Mouse (Mus musculus): ENCODE results near the gene Ankub1. TPM values are rescaled to one million over a fixed set of nuclear protein-coding genes. Genes with fewer than 3 reads are reported as not detected.

Ankub1 gene
- polyA plus RNA-seq, 2 experiments = 0.01 TPM; not detected in 1

DNA sequence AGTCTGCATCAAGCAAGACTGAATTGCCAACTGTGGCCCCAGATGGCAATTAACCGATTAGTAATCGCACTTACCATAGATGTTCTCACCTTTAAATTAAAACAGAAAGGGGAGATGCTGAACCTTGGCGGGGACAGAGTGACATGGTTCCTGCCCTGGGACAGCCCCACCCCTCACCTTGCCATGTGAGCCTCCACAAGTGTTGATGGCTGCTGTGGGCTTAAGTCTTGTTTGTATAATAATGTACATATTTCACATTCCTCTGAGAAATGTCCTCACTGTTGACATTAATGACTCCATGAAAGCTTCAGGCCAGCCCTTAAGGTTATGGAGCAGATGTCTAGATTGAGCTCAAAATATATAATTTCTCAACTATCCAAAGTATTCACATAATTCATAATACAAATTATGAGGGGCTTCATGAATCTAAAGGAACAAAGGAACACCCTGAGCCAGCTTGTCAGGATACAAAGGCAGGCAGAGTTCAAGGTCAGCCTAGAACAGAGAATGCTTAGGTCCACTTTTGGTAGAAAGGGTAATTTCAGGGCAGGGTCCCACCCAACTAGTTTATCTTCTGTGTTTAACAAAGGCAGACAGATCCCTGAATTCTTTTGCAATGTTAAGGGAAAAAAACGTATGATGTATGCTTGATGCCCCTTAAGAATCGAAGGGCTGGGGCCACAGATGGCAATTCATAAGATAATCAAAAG lies 39.8 kb upstream of the Ankub1 start:
- H3K27me3 ChIP-seq (ENCODE audit: control insufficient read depth, insufficient read depth, low read length) = no peaks in the 10 kb centered on the region
- no peaks in the 10 kb centered on the region for H3K36me3 ChIP-seq (replicated peaks; ENCODE audit: control insufficient read depth, insufficient read depth, low read depth)
- H3K9ac ChIP-seq (replicated peaks) = no peak overlapping the region
- TF ChIP-seq CTCF (IDR thresholded peaks at IDR 0.05; ENCODE audit: low read depth) (no peak), EP300 (IDR thresholded peaks at IDR 0.05; ENCODE audit: low read depth) (no peak)
- DNase-seq (ENCODE audit: low read depth in 3 of 3, low spot score in 3 of 3) (no peak), ATAC-seq (ENCODE audit: insufficient read depth) (no peak)
- H3K4me3 ChIP-seq (ENCODE audit: insufficient read depth in 1 of 2, low read depth in 2 of 2, low read length in 2 of 2) = no peak overlapping the region
- no peaks in the 10 kb centered on the region for H3K9me3 ChIP-seq (ENCODE audit: control insufficient read depth, low read length)
- H3K4me2 ChIP-seq (ENCODE audit: low read depth) = no peak overlapping the region
- H3K27ac ChIP-seq = no peak overlapping the region
- H3K4me1 ChIP-seq (replicated peaks; ENCODE audit: control insufficient read depth in 2 of 2, insufficient read depth in 2 of 2, low read length in 1 of 2) = peaks cover 4 to 8% of the 10 kb centered on the region in 2 experiments
- 62% methylated on average over 5 of the region's 5 CpGs for WGBS (ENCODE audit: insufficient replicate concordance)

DNA sequence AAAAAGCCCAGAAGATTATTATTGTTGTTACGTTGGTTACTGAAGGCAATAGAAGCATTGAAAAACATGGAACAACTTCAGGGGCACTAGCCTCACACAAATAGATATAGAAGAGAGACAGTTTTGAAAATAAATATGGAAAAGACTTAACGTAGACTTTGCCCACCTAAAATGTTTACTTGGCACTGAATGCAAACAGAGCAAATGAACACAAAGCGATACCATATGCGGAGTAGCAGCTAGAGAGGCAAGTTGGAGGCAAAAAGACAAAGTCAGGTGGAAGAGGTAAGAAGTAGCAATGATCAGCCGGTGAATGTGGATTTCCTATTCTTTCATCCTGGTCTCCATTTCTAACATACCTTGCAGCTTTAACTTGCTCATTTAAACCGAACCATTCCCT lies 21.6 kb upstream of the Ankub1 start:
- no peak for DNase-seq (ENCODE audit: low read depth in 3 of 3, low spot score in 3 of 3)
- Histone ChIP-seq H3K4me1 (replicated peaks; ENCODE audit: control insufficient read depth in 2 of 2, insufficient read depth in 2 of 2, low read length in 1 of 2) (no peaks in the 10 kb centered on the region), H3K4me2 (ENCODE audit: low read depth) (no peak overlapping the region), H3K9ac (replicated peaks) (no peak overlapping the region), H3K27ac (no peak overlapping the region), H3K9me3 (ENCODE audit: control insufficient read depth, low read length) (no peaks in the 10 kb centered on the region), H3K27me3 (ENCODE audit: control insufficient read depth, insufficient read depth, low read length) (no peaks in the 10 kb centered on the region), H3K4me3 (ENCODE audit: insufficient read depth in 1 of 2, low read depth in 2 of 2, low read length in 2 of 2) (no peak overlapping the region), H3K36me3 (replicated peaks; ENCODE audit: control insufficient read depth, insufficient read depth, low read depth) (no peaks in the 10 kb centered on the region)
- no peak for ATAC-seq (ENCODE audit: insufficient read depth)
- TF ChIP-seq EP300 (IDR thresholded peaks at IDR 0.05; ENCODE audit: low read depth) (no peak), CTCF (IDR thresholded peaks at IDR 0.05; ENCODE audit: low read depth) (no peak)
- WGBS (ENCODE audit: insufficient replicate concordance) = 68% methylated on average over 6 of the region's 6 CpGs

DNA sequence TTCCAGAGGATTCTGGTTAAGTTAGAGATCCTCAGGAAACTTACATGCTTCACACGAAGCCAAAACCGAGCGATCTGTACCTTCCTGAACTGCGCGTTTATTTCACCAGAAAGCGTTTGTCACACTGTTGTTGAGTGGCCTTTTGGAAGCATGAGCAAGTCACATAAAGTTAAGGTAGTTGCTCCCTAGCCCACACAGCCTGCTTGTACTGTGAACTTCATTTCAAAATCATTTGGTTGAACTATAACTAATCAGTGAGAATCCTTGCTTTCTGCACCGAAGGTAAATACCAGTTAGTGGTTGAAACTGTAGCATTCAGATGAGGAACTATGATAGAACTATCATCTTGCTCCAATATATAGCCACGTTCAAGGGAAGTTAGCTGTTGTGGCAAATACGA lies 4.2 kb upstream of the Ankub1 start:
- H3K27me3 ChIP-seq (ENCODE audit: control insufficient read depth, insufficient read depth, low read length) = no peaks in the 10 kb centered on the region
- H3K9ac ChIP-seq (replicated peaks) = no peak overlapping the region
- WGBS (ENCODE audit: insufficient replicate concordance) = 63% methylated on average over 9 of the region's 9 CpGs
- H3K36me3 ChIP-seq (replicated peaks; ENCODE audit: control insufficient read depth, insufficient read depth, low read depth) = no peaks in the 10 kb centered on the region
- no peak overlapping the region for H3K4me3 ChIP-seq (ENCODE audit: insufficient read depth in 1 of 2, low read depth in 2 of 2, low read length in 2 of 2)
- DNase-seq (ENCODE audit: low read depth in 3 of 3, low spot score in 3 of 3) (no peak), ATAC-seq (ENCODE audit: insufficient read depth) (0 out of 2 replicates have a peak, but pooled peaks have one; percentile 60)
- peak overlapping the region; percentile 60; the same call in 1 of the 2 replicates for H3K27ac ChIP-seq
- peaks cover 0 to 9% of the 10 kb centered on the region in 2 experiments; a peak in 1 of 4 replicates for H3K4me1 ChIP-seq (replicated peaks; ENCODE audit: control insufficient read depth in 2 of 2, insufficient read depth in 2 of 2, low read length in 1 of 2)
- no peak for TF ChIP-seq EP300 (IDR thresholded peaks at IDR 0.05; ENCODE audit: low read depth)
- TF ChIP-seq CTCF (IDR thresholded peaks at IDR 0.05; ENCODE audit: low read depth) = no peak
- no peaks in the 10 kb centered on the region for H3K9me3 ChIP-seq (ENCODE audit: control insufficient read depth, low read length)
- H3K4me2 ChIP-seq (ENCODE audit: low read depth) = no peak overlapping the region

DNA sequence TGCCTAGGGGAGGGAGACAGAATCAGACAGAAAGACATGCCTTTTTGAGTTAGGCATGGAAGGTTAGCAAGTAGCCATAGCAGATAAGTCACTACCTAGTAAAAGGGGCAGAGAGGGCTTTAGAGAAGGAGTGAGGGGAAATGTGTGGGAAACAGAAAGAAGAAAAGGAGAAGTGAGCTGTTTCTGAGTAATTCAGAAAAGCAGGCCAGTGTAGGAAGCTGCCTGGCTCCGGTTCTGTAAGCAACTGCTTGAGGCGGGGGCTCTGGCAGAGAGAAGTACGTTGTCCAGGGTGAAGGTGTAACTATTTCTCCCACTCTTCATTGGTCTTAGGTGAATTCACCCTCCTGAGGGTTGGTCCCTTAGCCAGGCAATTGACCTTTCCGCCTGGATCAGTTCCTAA lies 3.6 kb upstream of the Ankub1 start:
- Histone ChIP-seq H3K9me3 (ENCODE audit: control insufficient read depth, low read length) (no peaks in the 10 kb centered on the region), H3K36me3 (replicated peaks; ENCODE audit: control insufficient read depth, insufficient read depth, low read depth) (no peaks in the 10 kb centered on the region), H3K27me3 (ENCODE audit: control insufficient read depth, insufficient read depth, low read length) (no peaks in the 10 kb centered on the region), H3K4me3 (ENCODE audit: insufficient read depth in 1 of 2, low read depth in 2 of 2, low read length in 2 of 2) (no peak overlapping the region), H3K4me2 (ENCODE audit: low read depth) (no peak overlapping the region), H3K27ac (peak overlapping the region; percentile 60), H3K9ac (replicated peaks) (no peak overlapping the region), H3K4me1 (replicated peaks; ENCODE audit: control insufficient read depth in 2 of 2, insufficient read depth in 2 of 2, low read length in 1 of 2) (peaks cover 0 to 9% of the 10 kb centered on the region in 2 experiments; a peak in 1 of 4 replicates)
- ATAC-seq (ENCODE audit: insufficient read depth) = no peak
- no peak for TF ChIP-seq EP300 (IDR thresholded peaks at IDR 0.05; ENCODE audit: low read depth)
- TF ChIP-seq CTCF (IDR thresholded peaks at IDR 0.05; ENCODE audit: low read depth) = no peak
- 52% methylated on average over 4 of the region's 4 CpGs for whole genome bisulfite sequencing (ENCODE audit: insufficient replicate concordance)
- DNase-seq (ENCODE audit: low read depth in 3 of 3, low spot score in 3 of 3) = no peak

DNA sequence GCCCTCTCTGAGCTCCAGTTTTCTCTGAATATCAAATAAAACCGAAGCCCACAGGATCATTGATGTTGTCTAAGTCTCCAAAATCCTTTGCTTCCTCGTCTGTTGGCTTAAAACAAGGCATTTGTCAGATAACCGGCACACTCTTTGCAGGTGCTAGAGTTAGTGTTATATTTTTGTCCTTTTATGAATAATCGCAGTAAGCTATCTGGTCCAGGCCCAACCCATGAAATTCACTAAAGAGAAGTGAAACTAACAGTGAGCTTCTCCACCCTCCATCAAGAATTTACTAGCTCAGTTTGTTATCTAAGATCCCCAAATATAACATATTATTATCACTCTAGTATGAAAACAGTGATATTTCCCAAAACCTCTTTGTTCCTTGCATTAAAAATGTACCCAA lies 827 bp downstream of the Ankub1 start:
- ATAC-seq (ENCODE audit: insufficient read depth) = no peak
- no peak overlapping the region for H3K27ac ChIP-seq
- DNase-seq (ENCODE audit: low read depth in 3 of 3, low spot score in 3 of 3) = no peak
- WGBS (ENCODE audit: insufficient replicate concordance) = 58% methylated on average over 4 of the region's 4 CpGs
- TF ChIP-seq CTCF (IDR thresholded peaks at IDR 0.05; ENCODE audit: low read depth) = no peak
- no peak for TF ChIP-seq EP300 (IDR thresholded peaks at IDR 0.05; ENCODE audit: low read depth)
- H3K9me3 ChIP-seq (ENCODE audit: control insufficient read depth, low read length) = no peaks in the 10 kb centered on the region
- H3K36me3 ChIP-seq (replicated peaks; ENCODE audit: control insufficient read depth, insufficient read depth, low read depth) = no peaks in the 10 kb centered on the region
- peaks cover 0 to 8% of the 10 kb centered on the region in 2 experiments; a peak in 1 of 4 replicates for H3K4me1 ChIP-seq (replicated peaks; ENCODE audit: control insufficient read depth in 2 of 2, insufficient read depth in 2 of 2, low read length in 1 of 2)
- H3K27me3 ChIP-seq (ENCODE audit: control insufficient read depth, insufficient read depth, low read length) = no peaks in the 10 kb centered on the region
- H3K4me2 ChIP-seq (ENCODE audit: low read depth) = no peak overlapping the region
- H3K4me3 ChIP-seq (ENCODE audit: insufficient read depth in 1 of 2, low read depth in 2 of 2, low read length in 2 of 2) = no peak overlapping the region
- no peak overlapping the region for H3K9ac ChIP-seq (replicated peaks)
